Mouse (Mus musculus): Measurements from ENCODE around the gene Itga3. TPM values are rescaled to one million over a fixed set of nuclear protein-coding genes. Genes with fewer than 3 reads are reported as not detected.

Itga3 gene
- total and polyA plus RNA-seq, 3 experiments = 5.8 to 53.0 (median 9.0) TPM

GRCm38 (mm10) chr11:95033617-95034016 lies 43.0 kb downstream of the Itga3 start:
- Histone ChIP-seq H3K4me2 (ENCODE audit: insufficient read depth, low read depth, poor library complexity, severe bottlenecking) (no peak overlapping the region), H3K36me3 (replicated peaks in 1 of 2; ENCODE audit: control insufficient read depth in 1 of 2, insufficient read depth in 1 of 2, low read length in 1 of 2) (no peaks in the 10 kb centered on the region), H3K79me2 (replicated peaks; ENCODE audit: control insufficient read depth, extremely low read depth, insufficient read depth, poor library complexity, severe bottlenecking) (no peaks in the 10 kb centered on the region), H3K27me3 (replicated peaks) (peaks cover 78% of the 10 kb centered on the region), H3K4me3 (replicated peaks in 1 of 3; ENCODE audit: low read depth in 2 of 3, low read length in 2 of 3, poor library complexity in 1 of 3) (no peak overlapping the region), H3K27ac (ENCODE audit: insufficient read depth, low read depth) (no peak overlapping the region), H3K4me1 (ENCODE audit: control insufficient read depth in 1 of 2, insufficient read depth in 2 of 2) (peaks cover 0 to 4% of the 10 kb centered on the region in 2 experiments; a peak in 2 of 4 replicates), H3K9me3 (replicated peaks; ENCODE audit: low read length) (no peaks in the 10 kb centered on the region), H3K9ac (ENCODE audit: insufficient read depth, low read depth) (no peak overlapping the region)
- no peak for DNase-seq (ENCODE audit: extremely low read depth)
- in situ Hi-C loops (cut with MboI; ENCODE audit: low pct_ligation_motif_present, low pct_unique_long_range_greater_than_20kb, low sequenced_read_pairs) (no loop called here), dilution Hi-C loops (cut with MboI; ENCODE audit: extremely low pct_ligation_motif_present, extremely low pct_unique_long_range_greater_than_20kb, low sequenced_read_pairs) (no loop called here)
- TF ChIP-seq CHD1 (IDR thresholded peaks at IDR 0.05; ENCODE audit: low read depth, low read length) (no peak), PAX5 (IDR thresholded peaks at IDR 0.05; ENCODE audit: low read length) (no peak), IRF4 (IDR thresholded peaks at IDR 0.05; ENCODE audit: low read depth, low read length) (no peak), MAZ (IDR thresholded peaks at IDR 0.05; ENCODE audit: low read depth, low read length) (no peak), NRF1 (IDR thresholded peaks at IDR 0.05; ENCODE audit: low read depth, low read length) (no peak), MXI1 (IDR thresholded peaks at IDR 0.05; ENCODE audit: low read depth, low read length) (no peak), CHD2 (IDR thresholded peaks at IDR 0.05; ENCODE audit: low read length) (no peak), JUND (conservative IDR thresholded peaks at IDR 0.05; ENCODE audit: low read depth, low read length) (no peak), POLR2AphosphoS2 (IDR thresholded peaks at IDR 0.05; ENCODE audit: low read depth, low read length) (no peak), KAT2A (IDR thresholded peaks at IDR 0.05; ENCODE audit: insufficient replicate concordance, low read length) (no peak), E2F4 (IDR thresholded peaks at IDR 0.05; ENCODE audit: insufficient replicate concordance, low read depth, low read length) (no peak), USF1 (IDR thresholded peaks at IDR 0.05; ENCODE audit: low read depth, low read length) (no peak), NELFE (IDR thresholded peaks at IDR 0.05; ENCODE audit: low read depth, low read length) (no peak), ZKSCAN1 (IDR thresholded peaks at IDR 0.05; ENCODE audit: borderline replicate concordance, low read depth, low read length) (no peak), SIN3A (IDR thresholded peaks at IDR 0.05; ENCODE audit: low read length) (no peak), MEF2A (IDR thresholded peaks at IDR 0.05; ENCODE audit: borderline replicate concordance, low read depth, low read length) (no peak), ETS1 (conservative IDR thresholded peaks at IDR 0.05; ENCODE audit: low read depth, low read length) (no peak)

GRCm38 (mm10) chr11:95032945-95033344 lies 43.7 kb downstream of the Itga3 start:
- dilution Hi-C loops (cut with MboI; ENCODE audit: extremely low pct_ligation_motif_present, extremely low pct_unique_long_range_greater_than_20kb, low sequenced_read_pairs) (no loop called here), in situ Hi-C loops (cut with MboI; ENCODE audit: low pct_ligation_motif_present, low pct_unique_long_range_greater_than_20kb, low sequenced_read_pairs) (no loop called here)
- no peak overlapping the region for H3K27ac ChIP-seq (ENCODE audit: insufficient read depth, low read depth)
- H3K4me2 ChIP-seq (ENCODE audit: insufficient read depth, low read depth, poor library complexity, severe bottlenecking) = no peak overlapping the region
- no peaks in the 10 kb centered on the region for H3K79me2 ChIP-seq (replicated peaks; ENCODE audit: control insufficient read depth, extremely low read depth, insufficient read depth, poor library complexity, severe bottlenecking)
- H3K9ac ChIP-seq (ENCODE audit: insufficient read depth, low read depth) = no peak overlapping the region
- H3K4me1 ChIP-seq (ENCODE audit: control insufficient read depth in 1 of 2, insufficient read depth in 2 of 2) = peaks cover 0 to 5% of the 10 kb centered on the region in 2 experiments; a peak in 3 of 4 replicates
- H3K27me3 ChIP-seq (replicated peaks) = peaks cover 76% of the 10 kb centered on the region
- no peak overlapping the region for H3K4me3 ChIP-seq (replicated peaks in 1 of 3; ENCODE audit: low read depth in 2 of 3, low read length in 2 of 3, poor library complexity in 1 of 3)
- H3K36me3 ChIP-seq (replicated peaks in 1 of 2; ENCODE audit: control insufficient read depth in 1 of 2, insufficient read depth in 1 of 2, low read length in 1 of 2) = no peaks in the 10 kb centered on the region
- TF ChIP-seq ZMIZ1 (IDR thresholded peaks at IDR 0.05; ENCODE audit: low read depth, low read length) (no peak), TBP (conservative IDR thresholded peaks at IDR 0.05; ENCODE audit: low read depth, low read length) (no peak), TCF12 (IDR thresholded peaks at IDR 0.05; ENCODE audit: low read depth, low read length) (no peak), SIN3A (IDR thresholded peaks at IDR 0.05; ENCODE audit: low read length) (no peak), MAX (IDR thresholded peaks at IDR 0.05; ENCODE audit: low read length) (no peak), ZC3H11A (IDR thresholded peaks at IDR 0.05; ENCODE audit: low read depth, low read length) (no peak), UBTF (IDR thresholded peaks at IDR 0.05; ENCODE audit: low read depth, low read length) (no peak), NELFE (IDR thresholded peaks at IDR 0.05; ENCODE audit: low read depth, low read length) (no peak), USF1 (IDR thresholded peaks at IDR 0.05; ENCODE audit: low read depth, low read length) (no peak), HCFC1 (IDR thresholded peaks at IDR 0.05; ENCODE audit: low read depth, low read length) (no peak), CHD2 (IDR thresholded peaks at IDR 0.05; ENCODE audit: low read length) (no peak), ZKSCAN1 (IDR thresholded peaks at IDR 0.05; ENCODE audit: borderline replicate concordance, low read depth, low read length) (no peak), SMC3 (IDR thresholded peaks at IDR 0.05; ENCODE audit: low read depth, low read length) (no peak), IRF4 (IDR thresholded peaks at IDR 0.05; ENCODE audit: low read depth, low read length) (no peak), MXI1 (IDR thresholded peaks at IDR 0.05; ENCODE audit: low read depth, low read length) (no peak), MAFK (IDR thresholded peaks at IDR 0.05; ENCODE audit: insufficient replicate concordance, low read length) (no peak), USF2 (conservative IDR thresholded peaks at IDR 0.05; ENCODE audit: low read depth, low read length) (no peak), NRF1 (IDR thresholded peaks at IDR 0.05; ENCODE audit: low read depth, low read length) (no peak)
- DNase-seq (ENCODE audit: extremely low read depth) = no peak
- H3K9me3 ChIP-seq (replicated peaks; ENCODE audit: low read length) = no peaks in the 10 kb centered on the region

All from CH12.LX (cell line).